ENCODE assay signal across 8 mouse cellular contexts in genomic region chr1:65185524-65186205, GRCm38 (mm10). TPM values are rescaled to one million over a fixed set of nuclear protein-coding genes. Genes with fewer than 3 reads are reported as not detected.
DNase-seq lines count a peak whose midpoint lies in the region; ATAC-seq and TF ChIP-seq lines count a peak whose summit lies in the region.

No protein-coding gene starts in this region.

- H3K9ac ChIP-seq in forebrain, postnatal 0 days, result peak overlapping the region; percentile 44
- peak overlapping the region; percentile 95 for H3K9ac ChIP-seq in neural tube, embryonic 12.5 days

- peak overlapping the region; percentile 54 for H3K4me2 ChIP-seq in forebrain, postnatal 0 days (ENCODE audit: low read depth)
- peak overlapping the region; percentile 77 for H3K4me2 ChIP-seq in neural tube, embryonic 12.5 days (replicated peaks)

- no peaks in the 10 kb centered on the region for H3K27me3 ChIP-seq in forebrain, postnatal 0 days (ENCODE audit: insufficient read depth, low read length)
- H3K27me3 ChIP-seq in neural tube, embryonic 12.5 days (replicated peaks), result no peaks in the 10 kb centered on the region

- no peak for ATAC-seq in forebrain, postnatal 0 days
- no peak; the same call in 1 of the 2 replicates for ATAC-seq in neural tube, embryonic 12.5 days (ENCODE audit: low FRiP score, low read depth)
- no peak for ATAC-seq in inflammation-experienced regulatory T-cells, adult 6 months

- peak; percentile 47 for TF ChIP-seq CTCF in forebrain, postnatal 0 days (IDR thresholded peaks at IDR 0.05; ENCODE audit: low read depth)

- no peaks in the 10 kb centered on the region for H3K9me3 ChIP-seq in forebrain, postnatal 0 days (ENCODE audit: low read length)
- no peaks in the 10 kb centered on the region for H3K9me3 ChIP-seq in neural tube, embryonic 12.5 days

- no peaks in the 10 kb centered on the region for H3K4me1 ChIP-seq in forebrain, postnatal 0 days (ENCODE audit: insufficient read depth)
- H3K4me1 ChIP-seq in neural tube, embryonic 12.5 days, result peaks cover 17% of the 10 kb centered on the region

- peak; percentile 61 for DNase-seq in kidney, adult 9 months
- no peak for DNase-seq in kidney, adult 18-20 months
- peak; percentile 56 for DNase-seq in brain, adult 2 months (ENCODE audit: low read depth, low spot score)
- DNase-seq in forebrain, postnatal 0 days, result no peak
- DNase-seq in kidney, postnatal 4 days, result peak; percentile 10 to 29
- DNase-seq in urinary bladder, postnatal 4 days (ENCODE audit: low spot score in 2 of 2), result no peak

- peak overlapping the region; percentile 85 for H3K4me3 ChIP-seq in forebrain, postnatal 0 days (ENCODE audit: low read depth, low read length)
- H3K4me3 ChIP-seq in neural tube, embryonic 12.5 days, result peak overlapping the region; percentile 93

- WGBS in forebrain, postnatal 0 days, result 24% methylated on average over 12 of the region's 12 CpGs
- WGBS in neural tube, embryonic 12.5 days, result 27% methylated on average over 12 of the region's 12 CpGs

- peak overlapping the region; percentile 37; the same call in 1 of the 2 replicates for H3K27ac ChIP-seq in forebrain, postnatal 0 days (ENCODE audit: low read depth, low read length)
- no peak overlapping the region for H3K27ac ChIP-seq in neural tube, embryonic 12.5 days

- no peaks in the 10 kb centered on the region; the same call in 1 of the 2 replicates for H3K36me3 ChIP-seq in forebrain, postnatal 0 days (ENCODE audit: insufficient read depth)
- no peaks in the 10 kb centered on the region for H3K36me3 ChIP-seq in neural tube, embryonic 12.5 days

RNA-seq across cellular contexts. Expression of gene Idh1, which starts 0.6 kb away (rescaled TPM):
- total RNA-seq in forebrain, postnatal 0 days (2014; rRNA removed), result 366 and 375 TPM in 2 replicates
- polyA plus RNA-seq in forebrain, postnatal 0 days (2015; fragmentation: Nextera tagmentation; extraction: Ambion mirVana), result 436 and 453 TPM in 2 replicates
- 399 and 409 TPM in 2 replicates for polyA plus RNA-seq in neural tube, embryonic 12.5 days (2016; fragmentation: Nextera tagmentation; extraction: Ambion mirVana)
- polyA plus RNA-seq in inflammation-experienced regulatory T-cells, adult 6 months (2017; shearing (Covaris generic)), result 10 to 100 TPM in 1 of 3 experiments, 1 to 10 TPM in 2; 6.3 to 13.0 (median 9.4) TPM

RNA-seq across cellular contexts. Expression of gene Pikfyve, which starts 0.8 kb away (rescaled TPM):
- total RNA-seq in forebrain, postnatal 0 days (2014; rRNA removed), result 33.6 and 42.6 TPM in 2 replicates
- polyA plus RNA-seq in forebrain, postnatal 0 days (2015; fragmentation: Nextera tagmentation; extraction: Ambion mirVana), result 8.3 and 9.9 TPM in 2 replicates
- polyA plus RNA-seq in neural tube, embryonic 12.5 days (2016; fragmentation: Nextera tagmentation; extraction: Ambion mirVana), result 16.5 and 18.1 TPM in 2 replicates
- polyA plus RNA-seq in inflammation-experienced regulatory T-cells, adult 6 months (2017; shearing (Covaris generic)), result 10 to 100 TPM in 2 of 3 experiments, 1 to 10 TPM in 1; 9.5 to 14.6 (median 13.5) TPM

Comparison
In these comparisons a context has a peak if more than half of its experiments do, and no peak if none do; other contexts are left out.
1. DNase-seq: peak in kidney, adult 9 months (single experiment), brain, adult 2 months (single experiment) and kidney, postnatal 4 days (2 of 2); none in kidney, adult 18-20 months (single experiment), forebrain, postnatal 0 days (single experiment) and urinary bladder, postnatal 4 days (0 of 2).
2. RNA of gene Idh1, which starts 0.6 kb away (polyA plus RNA-seq): 436 to 453 TPM in forebrain, postnatal 0 days and 399 to 409 TPM in neural tube, embryonic 12.5 days; 6.3 to 13.0 TPM in inflammation-experienced regulatory T-cells, adult 6 months; every median in the first group is over 10 times any median in the second.